Mouse (Mus musculus): ENCODE data around the gene Micu1.

- no peak for TF ChIP-seq CTCF (IDR thresholded peaks at IDR 0.05; ENCODE audit: insufficient read depth, low read depth, low read length)
- TF ChIP-seq POLR2A (IDR thresholded peaks at IDR 0.05; ENCODE audit: insufficient read depth, low read depth, low read length) = no peak
Measured at GRCm38 (mm10) chr10:59791896-59792295, 89.6 kb downstream of the Micu1 start.

All from olfactory bulb, adult 2 months (tissue).